Mouse (Mus musculus): ENCODE data around the gene Zfy1.
"Not testable (repeated sequence)": the region's sequence is repeated elsewhere in the genome, so short reads cannot be mapped to it uniquely, and the experiment has no call there.

The Zfy1 gene

GRCm38 (mm10) chrY:797309-797708 lies at the start of gene Zfy1:
Gene Zfy1 (minus strand): TSS chrY:797409.
- not testable (repeated sequence) for DNase-seq

GRCm38 (mm10) chrY:818396-818795 lies 21.2 kb upstream of the Zfy1 start, which contains the start of gene Uba1y:
Gene Uba1y (plus strand): TSS chrY:818649.
- no peak for DNase-seq

GRCm38 (mm10) chrY:808991-809661 lies 11.9 kb upstream of the Zfy1 start:
- DNase-seq = no peak
